Mouse (Mus musculus): ENCODE data around the gene D130043K22Rik. TPM values are rescaled to one million over a fixed set of nuclear protein-coding genes. Genes with fewer than 3 reads are reported as not detected.

Gene D130043K22Rik
- polyA plus RNA-seq, 1 experiment from 2014 or later = 0.67 TPM

GRCm38 (mm10) chr13:24841702-24842101 lies 3.2 kb upstream of the D130043K22Rik start:
- no peak overlapping the region for H3K4me3 ChIP-seq (ENCODE audit: low read depth, low read length)
- no peaks in the 10 kb centered on the region for H3K27me3 ChIP-seq (ENCODE audit: control insufficient read depth, insufficient read depth, low read length)
- 94% methylated on average over 3 of the region's 3 CpGs for WGBS
- no peaks in the 10 kb centered on the region for H3K9me3 ChIP-seq (ENCODE audit: control insufficient read depth, low read length)
- H3K36me3 ChIP-seq (ENCODE audit: control insufficient read depth, insufficient read depth, low read length) = no peaks in the 10 kb centered on the region; the same call in 1 of the 2 replicates
- ATAC-seq (replicated peaks; ENCODE audit: low FRiP score) (no peak), DNase-seq (ENCODE audit: low spot score) (no peak)
- H3K4me1 ChIP-seq (replicated peaks; ENCODE audit: control insufficient read depth, insufficient read depth, low read length) = peaks cover 3% of the 10 kb centered on the region; the same call in 1 of the 2 replicates
- H3K4me2 ChIP-seq (ENCODE audit: low read depth, low read length, severe bottlenecking) = no peak overlapping the region
- no peak overlapping the region for H3K27ac ChIP-seq (ENCODE audit: low read depth, low read length)
- no peak overlapping the region for H3K9ac ChIP-seq (ENCODE audit: low read length)

- Histone ChIP-seq H3K27ac (ENCODE audit: low read depth, low read length) (no peak overlapping the region), H3K27me3 (ENCODE audit: control insufficient read depth, insufficient read depth, low read length) (no peaks in the 10 kb centered on the region), H3K4me2 (ENCODE audit: low read depth, low read length, severe bottlenecking) (no peak overlapping the region), H3K36me3 (ENCODE audit: control insufficient read depth, insufficient read depth, low read length) (no peaks in the 10 kb centered on the region), H3K4me1 (replicated peaks; ENCODE audit: control insufficient read depth, insufficient read depth, low read length) (peaks cover 3% of the 10 kb centered on the region; the same call in 1 of the 2 replicates), H3K9me3 (ENCODE audit: control insufficient read depth, low read length) (no peaks in the 10 kb centered on the region), H3K9ac (ENCODE audit: low read length) (no peak overlapping the region), H3K4me3 (ENCODE audit: low read depth, low read length) (no peak overlapping the region)
- 86% methylated on average over 4 of the region's 4 CpGs for WGBS
- no peak for DNase-seq (ENCODE audit: low spot score)
- no peak for ATAC-seq (replicated peaks; ENCODE audit: low FRiP score)
Measured at GRCm38 (mm10) chr13:24849318-24849717, 4.4 kb downstream of the D130043K22Rik start.

GRCm38 (mm10) chr13:24851989-24852388 lies 7.1 kb downstream of the D130043K22Rik start:
- Histone ChIP-seq H3K9ac (ENCODE audit: low read length) (no peak overlapping the region), H3K27me3 (ENCODE audit: control insufficient read depth, insufficient read depth, low read length) (no peaks in the 10 kb centered on the region), H3K4me1 (replicated peaks; ENCODE audit: control insufficient read depth, insufficient read depth, low read length) (no peaks in the 10 kb centered on the region), H3K27ac (ENCODE audit: low read depth, low read length) (no peak overlapping the region), H3K4me3 (ENCODE audit: low read depth, low read length) (no peak overlapping the region), H3K36me3 (ENCODE audit: control insufficient read depth, insufficient read depth, low read length) (no peaks in the 10 kb centered on the region), H3K4me2 (ENCODE audit: low read depth, low read length, severe bottlenecking) (no peak overlapping the region), H3K9me3 (ENCODE audit: control insufficient read depth, low read length) (no peaks in the 10 kb centered on the region)
- WGBS = 75% methylated on average over 2 of the region's 2 CpGs
- ATAC-seq (replicated peaks; ENCODE audit: low FRiP score) (no peak), DNase-seq (ENCODE audit: low spot score) (no peak)

- H3K9ac ChIP-seq (ENCODE audit: low read length) = no peak overlapping the region
- DNase-seq (ENCODE audit: low spot score) = no peak
- no peak for ATAC-seq (replicated peaks; ENCODE audit: low FRiP score)
- H3K27ac ChIP-seq (ENCODE audit: low read depth, low read length) = no peak overlapping the region
- H3K9me3 ChIP-seq (ENCODE audit: control insufficient read depth, low read length) = no peaks in the 10 kb centered on the region
- no peaks in the 10 kb centered on the region for H3K4me1 ChIP-seq (replicated peaks; ENCODE audit: control insufficient read depth, insufficient read depth, low read length)
- no peak overlapping the region for H3K4me2 ChIP-seq (ENCODE audit: low read depth, low read length, severe bottlenecking)
- no peaks in the 10 kb centered on the region for H3K27me3 ChIP-seq (ENCODE audit: control insufficient read depth, insufficient read depth, low read length)
- 89% methylated on average over 3 of the region's 3 CpGs for WGBS
- no peak overlapping the region for H3K4me3 ChIP-seq (ENCODE audit: low read depth, low read length)
- no peaks in the 10 kb centered on the region for H3K36me3 ChIP-seq (ENCODE audit: control insufficient read depth, insufficient read depth, low read length)
Measured at GRCm38 (mm10) chr13:24852570-24852969, 7.6 kb downstream of the D130043K22Rik start.

GRCm38 (mm10) chr13:24859115-24859514 lies 14.2 kb downstream of the D130043K22Rik start:
- ATAC-seq (replicated peaks; ENCODE audit: low FRiP score) (no peak), DNase-seq (ENCODE audit: low spot score) (no peak)
- Histone ChIP-seq H3K36me3 (ENCODE audit: control insufficient read depth, insufficient read depth, low read length) (no peaks in the 10 kb centered on the region), H3K9ac (ENCODE audit: low read length) (no peak overlapping the region), H3K27me3 (ENCODE audit: control insufficient read depth, insufficient read depth, low read length) (no peaks in the 10 kb centered on the region), H3K4me3 (ENCODE audit: low read depth, low read length) (no peak overlapping the region), H3K9me3 (ENCODE audit: control insufficient read depth, low read length) (no peaks in the 10 kb centered on the region), H3K27ac (ENCODE audit: low read depth, low read length) (no peak overlapping the region), H3K4me1 (replicated peaks; ENCODE audit: control insufficient read depth, insufficient read depth, low read length) (no peaks in the 10 kb centered on the region), H3K4me2 (ENCODE audit: low read depth, low read length, severe bottlenecking) (no peak overlapping the region)

GRCm38 (mm10) chr13:24861084-24861483 lies 16.1 kb downstream of the D130043K22Rik start:
- no peaks in the 10 kb centered on the region for H3K4me1 ChIP-seq (replicated peaks; ENCODE audit: control insufficient read depth, insufficient read depth, low read length)
- 82% methylated on average over 12 of the region's 12 CpGs for WGBS
- H3K9ac ChIP-seq (ENCODE audit: low read length) = no peak overlapping the region
- no peak overlapping the region for H3K27ac ChIP-seq (ENCODE audit: low read depth, low read length)
- no peaks in the 10 kb centered on the region for H3K9me3 ChIP-seq (ENCODE audit: control insufficient read depth, low read length)
- H3K27me3 ChIP-seq (ENCODE audit: control insufficient read depth, insufficient read depth, low read length) = no peaks in the 10 kb centered on the region
- DNase-seq (ENCODE audit: low spot score) (no peak), ATAC-seq (replicated peaks; ENCODE audit: low FRiP score) (no peak)
- H3K36me3 ChIP-seq (ENCODE audit: control insufficient read depth, insufficient read depth, low read length) = no peaks in the 10 kb centered on the region
- no peak overlapping the region for H3K4me2 ChIP-seq (ENCODE audit: low read depth, low read length, severe bottlenecking)
- no peak overlapping the region for H3K4me3 ChIP-seq (ENCODE audit: low read depth, low read length)

GRCm38 (mm10) chr13:24862021-24862420 lies 17.1 kb downstream of the D130043K22Rik start:
- H3K4me1 ChIP-seq (replicated peaks; ENCODE audit: control insufficient read depth, insufficient read depth, low read length) = no peaks in the 10 kb centered on the region
- no peak for DNase-seq (ENCODE audit: low spot score)
- 85% methylated on average over 7 of the region's 7 CpGs for WGBS

GRCm38 (mm10) chr13:24862520-24862919 lies 17.6 kb downstream of the D130043K22Rik start:
- no peaks in the 10 kb centered on the region for H3K9me3 ChIP-seq (ENCODE audit: control insufficient read depth, low read length)
- H3K4me1 ChIP-seq (replicated peaks; ENCODE audit: control insufficient read depth, insufficient read depth, low read length) = no peaks in the 10 kb centered on the region
- no peak overlapping the region for H3K4me3 ChIP-seq (ENCODE audit: low read depth, low read length)
- no peak overlapping the region for H3K4me2 ChIP-seq (ENCODE audit: low read depth, low read length, severe bottlenecking)
- no peaks in the 10 kb centered on the region for H3K36me3 ChIP-seq (ENCODE audit: control insufficient read depth, insufficient read depth, low read length)
- 60% methylated on average over 7 of the region's 7 CpGs for WGBS
- no peaks in the 10 kb centered on the region for H3K27me3 ChIP-seq (ENCODE audit: control insufficient read depth, insufficient read depth, low read length)
- H3K9ac ChIP-seq (ENCODE audit: low read length) = no peak overlapping the region
- no peak overlapping the region for H3K27ac ChIP-seq (ENCODE audit: low read depth, low read length)
- ATAC-seq (replicated peaks; ENCODE audit: low FRiP score) (no peak), DNase-seq (ENCODE audit: low spot score) (no peak)

More at GRCm38 (mm10) chr13:24862021-24862420, 17.1 kb downstream of the D130043K22Rik start:
- no peaks in the 10 kb centered on the region for H3K36me3 ChIP-seq (ENCODE audit: control insufficient read depth, insufficient read depth, low read length)
- H3K27ac ChIP-seq (ENCODE audit: low read depth, low read length) = no peak overlapping the region
- H3K9ac ChIP-seq (ENCODE audit: low read length) = no peak overlapping the region
- H3K4me2 ChIP-seq (ENCODE audit: low read depth, low read length, severe bottlenecking) = no peak overlapping the region
- no peak for ATAC-seq (replicated peaks; ENCODE audit: low FRiP score)
- no peak overlapping the region for H3K4me3 ChIP-seq (ENCODE audit: low read depth, low read length)
- H3K27me3 ChIP-seq (ENCODE audit: control insufficient read depth, insufficient read depth, low read length) = no peaks in the 10 kb centered on the region
- no peaks in the 10 kb centered on the region for H3K9me3 ChIP-seq (ENCODE audit: control insufficient read depth, low read length)

Measured in forebrain, embryonic 11.5 days (tissue).